Mouse (Mus musculus): Measurements from ENCODE around the gene Traf5.

DNA sequence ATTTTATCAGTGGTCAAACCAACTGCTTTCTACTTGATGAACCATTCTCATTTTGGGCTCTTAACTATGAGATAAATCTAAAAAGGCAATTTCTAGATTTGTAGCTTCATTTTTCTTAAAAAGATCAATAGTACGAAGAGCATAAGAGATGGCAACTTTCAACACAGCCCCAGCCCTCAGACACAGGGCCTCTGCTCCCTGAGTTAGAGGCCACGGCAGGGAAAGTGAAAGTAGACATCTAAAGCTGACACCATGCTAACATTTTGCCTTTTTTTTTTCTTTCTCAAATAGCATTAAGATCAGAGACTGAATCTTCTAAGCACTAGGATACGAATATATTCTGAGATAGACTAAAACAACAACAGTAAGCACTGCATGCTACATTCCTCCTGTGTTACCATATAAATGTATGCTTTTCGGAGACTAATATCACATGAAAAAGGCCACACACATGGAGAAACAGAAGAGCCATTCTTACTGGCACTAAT, 13.6 kb upstream of the Traf5 start:
- TF ChIP-seq CTCF (IDR thresholded peaks at IDR 0.05; ENCODE audit: insufficient read depth, low read length) (no peak), POLR2A (IDR thresholded peaks at IDR 0.05; ENCODE audit: borderline replicate concordance, extremely low read depth, low read depth, low read length) (no peak)
